Mouse (Mus musculus) heart, embryonic 12.5 days (tissue): Measurements from ENCODE around the gene Trabd. TPM values are rescaled to one million over a fixed set of nuclear protein-coding genes. Genes with fewer than 3 reads are reported as not detected.

Experiments used
- ATAC-seq: fragments of 200-750 bp; cut with Nextera tagmentation; 2 replicates; pipeline ENCODE4 v1.8.0; 2017; ENCODE audit warnings: moderate TSS enrichment, moderate library complexity; ENCODE audit not compliant: insufficient number of reproducible peaks, low FRiP score
- H3K27ac ChIP-seq: fragments of 300-500 bp; sonication (generic); 2 replicates; pipeline ENCODE4 v1.5.1; 2016; ENCODE audit warnings: mild to moderate bottlenecking, moderate library complexity; ENCODE audit not compliant: poor library complexity, severe bottlenecking
- H3K27me3 ChIP-seq: fragments of 300-500 bp; sonication (generic); replicated peaks from 2 replicates; pipeline ENCODE4 v1.6.1; 2016; ENCODE audit warnings: mild to moderate bottlenecking, moderate library complexity
- H3K36me3 ChIP-seq: fragments of 300-500 bp; sonication (generic); 2 replicates; pipeline ENCODE4 v1.6.1; 2016; ENCODE audit warnings: mild to moderate bottlenecking, moderate library complexity
- H3K4me1 ChIP-seq: fragments of 300-500 bp; sonication (generic); replicated peaks from 2 replicates; pipeline ENCODE4 v1.6.1; 2016; ENCODE audit warnings: mild to moderate bottlenecking
- H3K4me2 ChIP-seq: fragments of 300-500 bp; sonication (generic); 2 replicates; pipeline ENCODE4 v1.6.1; 2016; ENCODE audit warnings: mild to moderate bottlenecking, moderate library complexity
- H3K4me3 ChIP-seq: fragments of 300-500 bp; sonication (generic); 2 replicates; pipeline ENCODE4 v1.5.1; 2016; ENCODE audit warnings: mild to moderate bottlenecking
- H3K9ac ChIP-seq: fragments of 300-500 bp; sonication (generic); 2 replicates; pipeline ENCODE4 v1.6.1; 2016; ENCODE audit warnings: mild to moderate bottlenecking, moderate library complexity
- H3K9me3 ChIP-seq: fragments of 300-500 bp; sonication (generic); replicated peaks from 2 replicates; pipeline ENCODE4 v1.6.1; 2016; ENCODE audit warnings: mild to moderate bottlenecking, moderate library complexity
- WGBS: fragments of 180-500 bp; shearing (Covaris S2); methylation state at CpG from one replicate; pipeline ENCODE4 v1.1.7; 2016; 5-methylcytosine and 5-hydroxymethylcytosine counted together
- polyA plus RNA-seq: library from polyadenylated mRNA; unstranded; fragments of >200 nt; fragmentation: Nextera tagmentation; extraction: Ambion mirVana; gene quantifications from 2 replicates; pipeline ENCODE4 v1.2.1, GENCODE M21; 2016

The Trabd gene
- polyA plus RNA-seq, 1 experiment from 2014 or later = 51.7 TPM

DNA sequence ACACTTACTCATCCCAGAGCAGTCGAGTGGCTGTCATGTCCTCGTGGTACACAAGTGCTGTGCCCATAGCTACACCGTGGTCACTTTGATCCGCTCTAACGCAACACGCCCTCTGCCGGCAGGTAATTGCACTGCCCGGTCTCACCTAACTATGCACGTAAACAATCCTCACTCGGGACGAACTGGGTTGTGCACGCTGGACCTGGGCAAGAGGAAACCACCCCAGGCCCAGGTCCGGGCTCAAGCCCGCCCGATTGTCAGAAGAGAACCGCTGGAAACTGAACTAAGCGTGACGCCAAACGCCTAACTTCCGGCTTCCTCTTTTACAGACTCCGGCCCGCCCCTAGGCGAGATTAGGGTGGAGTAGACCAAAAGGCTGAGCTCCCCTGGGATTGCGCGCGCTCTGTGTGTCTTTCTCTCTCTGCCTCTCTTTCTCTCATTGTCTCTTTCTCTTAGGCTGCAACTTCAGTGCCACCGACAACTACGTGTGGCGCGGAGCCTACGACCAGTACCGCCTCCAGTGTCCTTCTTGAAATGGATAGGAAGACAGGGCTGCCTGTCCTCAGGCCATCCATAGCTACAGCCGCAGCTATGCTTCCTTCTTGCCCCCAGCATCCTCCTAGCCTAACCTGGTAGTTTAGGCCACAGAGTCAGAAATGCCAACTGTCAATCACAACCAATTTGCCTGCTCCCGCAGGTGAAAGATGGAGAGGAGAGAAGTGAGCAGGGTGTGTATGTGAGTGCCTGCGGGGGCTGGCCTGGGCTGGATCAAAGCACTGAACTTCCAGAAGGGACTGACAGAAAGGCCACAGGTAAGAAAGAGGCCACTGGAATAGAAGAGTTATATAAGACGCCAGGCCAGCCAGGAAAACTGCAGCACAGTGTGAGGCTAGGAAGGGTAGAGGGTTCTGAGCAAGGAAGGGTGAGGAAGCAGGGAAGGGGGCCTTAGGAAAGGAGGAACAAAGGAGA is 53.7 kb downstream of the Trabd start, which contains the start of gene Hdac10:
Gene Hdac10, minus strand, starts transcription at position 319 of the 969 bp plus-strand sequence.
- Histone ChIP-seq H3K4me3 (peak within 1 kb of the TSS; percentile 67), H3K4me1 (peaks cover 16% of the 10 kb centered on the region), H3K9ac (peak within 1 kb of the TSS; percentile 82), H3K9me3 (no peaks in the 10 kb centered on the region), H3K4me2 (peak within 1 kb of the TSS; percentile 81), H3K36me3 (peaks cover 37% of the 10 kb centered on the region), H3K27ac (peak within 1 kb of the TSS; percentile 77), H3K27me3 (no peaks in the 10 kb centered on the region)
- ATAC-seq = peak; percentile 89
- WGBS = 4% methylated on average over 36 of the region's 36 CpGs

DNA sequence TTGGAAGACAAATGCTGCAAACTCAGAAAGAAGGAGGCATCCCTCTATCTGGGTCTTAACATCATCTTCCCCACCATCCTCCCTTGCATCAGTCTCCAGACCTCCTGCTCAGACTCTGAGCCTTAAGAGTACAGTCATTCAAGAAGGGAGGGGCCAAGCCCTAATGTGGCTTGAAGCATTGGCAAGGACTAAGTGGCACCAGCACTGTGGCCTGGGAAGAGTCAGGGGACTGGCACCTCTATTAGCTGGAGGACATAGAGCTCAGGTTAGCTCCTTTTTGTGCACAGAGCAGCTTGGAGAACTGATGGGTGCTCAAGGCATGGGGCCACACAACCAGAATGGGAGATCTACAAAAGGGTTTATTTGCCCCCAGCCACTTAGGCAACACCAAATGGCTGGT is 55.3 kb downstream of the Trabd start:
- Histone ChIP-seq H3K27ac (no peak overlapping the region), H3K36me3 (peaks cover 38% of the 10 kb centered on the region), H3K9ac (no peak overlapping the region), H3K9me3 (no peaks in the 10 kb centered on the region), H3K4me1 (peaks cover 12% of the 10 kb centered on the region), H3K27me3 (no peaks in the 10 kb centered on the region), H3K4me3 (no peak overlapping the region), H3K4me2 (no peak overlapping the region)
- no peak for ATAC-seq

- Histone ChIP-seq H3K9me3 (no peaks in the 10 kb centered on the region), H3K4me1 (peaks cover 12% of the 10 kb centered on the region), H3K4me3 (no peak overlapping the region), H3K36me3 (peaks cover 36% of the 10 kb centered on the region), H3K9ac (no peak overlapping the region), H3K27me3 (no peaks in the 10 kb centered on the region), H3K4me2 (no peak overlapping the region), H3K27ac (no peak overlapping the region)
- no peak for ATAC-seq
- 75% methylated on average over 3 of the region's 3 CpGs for WGBS
These were observed 56.4 kb downstream of the Trabd start for GRCm38 (mm10) chr15:89131316-89131715.

Other genes starting within 250 kb of the Trabd start
- gene Pim3, start 212.9 kb upstream of the Trabd start, polyA plus RNA-seq = 67.5 and 68.1 TPM in 2 replicates
- gene Ttll8, start 120.7 kb upstream of the Trabd start, polyA plus RNA-seq = not detected in 2 replicates
- 0.06 TPM in 1 of 2 replicates, not detected in the other for gene Mlc1, start 96.1 kb upstream of the Trabd start, polyA plus RNA-seq
- 56.9 and 60.3 TPM in 2 replicates for gene Mov10l1, start 92.2 kb upstream of the Trabd start, polyA plus RNA-seq
- gene Panx2, start 15.4 kb upstream of the Trabd start, polyA plus RNA-seq = 1.8 and 2.4 TPM in 2 replicates
- 12.4 and 12.6 TPM in 2 replicates for gene Selenoo, start 14.0 kb downstream of the Trabd start, polyA plus RNA-seq
- 13.7 and 15.8 TPM in 2 replicates for gene Tubgcp6, start 48.0 kb downstream of the Trabd start, polyA plus RNA-seq
- gene Hdac10, start 53.6 kb downstream of the Trabd start, polyA plus RNA-seq = 12.7 and 13.4 TPM in 2 replicates
- gene Mapk12, start 65.6 kb downstream of the Trabd start, polyA plus RNA-seq = 19.9 and 20.1 TPM in 2 replicates
- 3.7 and 4.6 TPM in 2 replicates for gene Mapk11, start 74.5 kb downstream of the Trabd start, polyA plus RNA-seq
- gene Plxnb2, start 105.7 kb downstream of the Trabd start, polyA plus RNA-seq = 124 and 130 TPM in 2 replicates
- 19.9 and 20.2 TPM in 2 replicates for gene Dennd6b, start 121.4 kb downstream of the Trabd start, polyA plus RNA-seq
- 21.0 and 25.9 TPM in 2 replicates for gene Ppp6r2, start 136.4 kb downstream of the Trabd start, polyA plus RNA-seq
- 45.0 and 46.3 TPM in 2 replicates for gene Sbf1, start 240.2 kb downstream of the Trabd start, polyA plus RNA-seq
- gene Adm2, start 247.6 kb downstream of the Trabd start, polyA plus RNA-seq = 0.77 and 1.0 TPM in 2 replicates